Mouse (Mus musculus) bone marrow, adult 2 months (tissue): ENCODE measurements around the gene Baz2b.

Experiments used
- CTCF ChIP-seq: fragments of 200-500 bp; IDR thresholded peaks from 2 replicates; pipeline ENCODE4 v1.5.1; 2011; ENCODE audit warnings: low read length, control low read depth; ENCODE audit not compliant: control insufficient read depth, insufficient read depth
- POLR2A ChIP-seq: fragments of 200-500 bp; IDR thresholded peaks from 2 replicates; pipeline ENCODE4 v1.6.1; 2011; ENCODE audit warnings: low read depth, mild to moderate bottlenecking, control low read depth, low read length, borderline replicate concordance; ENCODE audit not compliant: control insufficient read depth

GRCm38 (mm10) chr2:60176087-60176486 is 33.6 kb downstream of the Baz2b start:
- TF ChIP-seq CTCF (no peak), POLR2A (no peak)
